Mouse (Mus musculus) central nervous system, embryonic 18 days (tissue): ENCODE measurements around the gene Gpr31b. TPM values are rescaled to one million over a fixed set of nuclear protein-coding genes. Genes with fewer than 3 reads are reported as not detected.

Experiments used
- polyA plus RNA-seq: library from polyadenylated mRNA; depleted of rRNA; stranded (reverse); fragments of >200 nt; gene quantifications from 2 replicates; pipeline ENCODE4 v1.2.3, GENCODE M21; 2012; rRNA removed

Gpr31b gene
- polyA plus RNA-seq, result 0.15 and 0.26 TPM in 2 replicates

DNA sequence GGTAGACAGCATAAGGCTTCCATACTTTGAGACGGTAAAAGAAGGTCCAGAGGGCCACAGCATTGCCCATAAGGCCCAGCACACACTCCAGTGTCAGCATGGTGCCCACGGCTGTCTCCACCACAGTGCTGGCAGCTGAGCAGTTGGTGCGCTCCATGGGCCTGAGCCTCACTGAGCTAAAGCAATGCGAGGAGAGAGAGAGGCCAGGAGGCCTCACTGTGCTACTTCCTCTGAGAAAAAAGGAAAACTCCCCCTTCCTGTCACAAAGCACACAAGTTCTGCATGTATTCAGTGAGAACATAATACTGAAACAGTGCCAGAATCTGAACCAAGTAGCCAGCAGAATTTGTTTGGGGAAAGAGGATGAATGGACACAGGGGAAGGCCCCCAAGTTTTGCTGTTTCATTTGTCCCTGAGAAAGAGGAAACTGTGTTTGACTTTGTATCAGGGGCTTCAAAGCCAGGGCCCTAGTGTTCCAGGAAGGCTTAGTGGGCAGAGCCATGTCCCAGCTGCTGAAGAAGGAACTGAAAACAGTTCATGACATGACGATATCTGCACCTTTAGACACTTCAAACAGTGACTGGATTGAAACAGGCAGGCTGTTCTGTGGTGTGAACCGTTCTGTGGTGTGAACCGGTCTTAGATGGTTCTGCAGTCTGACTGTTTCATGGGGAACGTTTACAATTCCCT lies at the start of gene Gpr31b:
Gpr31b (minus strand) TSS at position 173 of the 690 bp plus-strand sequence.

DNA sequence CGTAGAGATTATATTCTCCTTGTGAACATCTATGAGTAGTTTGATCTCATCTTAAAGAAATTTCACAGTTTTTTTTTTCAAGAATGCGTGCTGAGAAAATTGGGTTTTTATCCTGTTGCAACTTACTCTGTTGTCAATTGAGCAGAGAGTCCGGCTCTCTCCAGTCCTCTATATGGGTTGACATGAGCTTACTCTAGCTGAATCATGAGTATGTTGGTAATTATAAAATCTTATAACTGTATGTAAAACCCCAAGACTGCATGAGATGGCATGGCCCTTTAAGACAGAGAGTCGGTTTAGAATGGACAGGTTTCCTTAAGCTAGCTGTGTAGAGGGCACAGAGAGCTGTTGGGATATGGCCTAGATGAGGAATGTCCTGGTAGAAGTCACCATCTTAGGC lies 8.7 kb upstream of the Gpr31b start, which contains the start of gene Tcp10b:
Tcp10b (plus strand) TSS at position 301 of the 400 bp plus-strand sequence.

DNA sequence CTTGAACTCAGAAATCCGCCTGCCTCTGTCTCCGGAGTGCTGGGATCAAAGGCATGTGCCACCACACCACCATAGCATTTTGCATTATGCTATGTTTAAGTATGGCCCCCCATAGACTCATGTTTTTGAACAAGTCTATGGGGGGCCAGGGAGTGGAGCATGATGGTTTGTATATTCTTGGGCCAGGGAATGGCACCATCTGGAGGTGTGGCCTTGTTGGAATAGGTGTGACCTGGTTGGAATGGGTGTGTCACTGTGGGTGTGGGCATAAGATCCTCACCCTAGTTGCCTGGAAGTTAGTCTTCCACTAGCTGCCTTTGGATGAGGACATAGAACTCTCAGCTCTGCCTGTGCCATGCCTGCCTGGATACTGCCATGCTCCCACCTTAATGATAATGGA lies 45.5 kb downstream of the Gpr31b start, which contains the start of gene Sod2:
Sod2 (plus strand) TSS at position 301 of the 400 bp plus-strand sequence.

Other genes starting within 250 kb of the Gpr31b start
- 0.76 and 1.1 TPM in 2 replicates for gene Mas1, start 184.2 kb downstream of the Gpr31b start, polyA plus RNA-seq
- 0.04 TPM in 1 of 2 replicates, not detected in the other for gene Mrgprh, start 176.3 kb downstream of the Gpr31b start, polyA plus RNA-seq
- gene Pnldc1, start 142.1 kb downstream of the Gpr31b start, polyA plus RNA-seq, result 3.9 and 4.0 TPM in 2 replicates
- 197 and 208 TPM in 2 replicates for gene Tcp1, start 136.6 kb downstream of the Gpr31b start, polyA plus RNA-seq
- 66.6 and 69.3 TPM in 2 replicates for gene Mrpl18, start 136.0 kb downstream of the Gpr31b start, polyA plus RNA-seq
- gene Acat3, start 111.7 kb downstream of the Gpr31b start, polyA plus RNA-seq, result 0.78 and 0.96 TPM in 2 replicates
- gene Acat2, start 91.5 kb downstream of the Gpr31b start, polyA plus RNA-seq, result 162 and 171 TPM in 2 replicates
- gene Wtap, start 58.1 kb downstream of the Gpr31b start, polyA plus RNA-seq, result 96.2 and 98.8 TPM in 2 replicates
- gene Sod2, start 45.5 kb downstream of the Gpr31b start, polyA plus RNA-seq, result 183 and 184 TPM in 2 replicates
- 0.39 and 0.49 TPM in 2 replicates for gene Tcp10b, start 8.8 kb upstream of the Gpr31b start, polyA plus RNA-seq
- gene Unc93a, start 79.5 kb upstream of the Gpr31b start, polyA plus RNA-seq, result 0.16 and 0.22 TPM in 2 replicates
- gene Smok2a, start 168.9 kb upstream of the Gpr31b start, polyA plus RNA-seq, result not detected in 2 replicates
- not detected in 2 replicates for gene Smok2b, start 178.0 kb upstream of the Gpr31b start, polyA plus RNA-seq